Mouse (Mus musculus) megakaryocyte, embryonic 14.5 days (primary cell): Measurements from ENCODE around the gene Kif5c.

ENCODE experiments used
- FLI1 ChIP-seq: IDR thresholded peaks from 2 replicates; pipeline ENCODE4 v1.6.1; 2012; ENCODE audit warnings: low read length, inconsistent platforms, mixed read lengths
- GATA1 ChIP-seq: IDR thresholded peaks from 3 replicates; pipeline ENCODE4 v1.6.1; 2012; ENCODE audit warnings: mixed read lengths, low read length, inconsistent platforms, borderline replicate concordance

- TF ChIP-seq GATA1 (no peak), FLI1 (no peak)
Observed at GRCm38 (mm10) chr2:49580585-49580984, 38.5 kb upstream of the Kif5c start.
